Mouse (Mus musculus) C2C12 (cell line): Measurements from ENCODE around the gene Cd24a. TPM values are rescaled to one million over a fixed set of nuclear protein-coding genes. Genes with fewer than 3 reads are reported as not detected.

Experiments
- H3K27me3 ChIP-seq: one replicate; pipeline ENCODE4 v1.6.1; 2011; ENCODE audit not compliant: control insufficient read depth, insufficient read depth, insufficient read length
- H3K36me3 ChIP-seq: one replicate; pipeline ENCODE4 v1.6.1; 2011; ENCODE audit not compliant: control insufficient read depth, insufficient read depth
- H3K4me3 ChIP-seq: one replicate; pipeline ENCODE4 v1.5.1; 2011; ENCODE audit warnings: mild to moderate bottlenecking, control low read depth; ENCODE audit not compliant: poor library complexity, insufficient read depth, severe bottlenecking
- H3K79me2 ChIP-seq: one replicate; pipeline ENCODE4 v1.6.1; 2011; ENCODE audit not compliant: control insufficient read depth, insufficient read depth
- H3K79me3 ChIP-seq: one replicate; pipeline ENCODE4 v1.6.1; 2011; ENCODE audit warnings: low read depth, control low read depth
- H3ac ChIP-seq: one replicate; pipeline ENCODE3; 2011; ENCODE audit warnings: low read depth; ENCODE audit not compliant: control insufficient read depth, insufficient read length
- CEBPB ChIP-seq: IDR thresholded peaks from one replicate; pipeline ENCODE4 v1.6.1; 2011; ENCODE audit warnings: low read depth, mild to moderate bottlenecking, control low read depth, moderate library complexity
- CTCF ChIP-seq: IDR thresholded peaks from one replicate; pipeline ENCODE4 v1.5.1; 2011; ENCODE audit not compliant: control insufficient read depth, insufficient read depth, insufficient read length
- FOSL1 ChIP-seq: IDR thresholded peaks from one replicate; pipeline ENCODE4 v1.8.0; 2011; ENCODE audit warnings: mild to moderate bottlenecking, low read length; ENCODE audit not compliant: poor library complexity, insufficient read depth, severe bottlenecking
- MAX ChIP-seq: IDR thresholded peaks from one replicate; pipeline ENCODE4 v1.6.1; 2011; ENCODE audit warnings: mild to moderate bottlenecking, control low read depth
- MYOD1 ChIP-seq: IDR thresholded peaks from one replicate; pipeline ENCODE4 v1.6.1; 2011; ENCODE audit warnings: low read depth; ENCODE audit not compliant: control insufficient read depth, insufficient read length
- MYOG ChIP-seq: IDR thresholded peaks from one replicate; pipeline ENCODE4 v1.6.1; 2011; ENCODE audit not compliant: control insufficient read depth, insufficient read length; ENCODE audit errors: extremely low read depth
- USF1 ChIP-seq: IDR thresholded peaks from one replicate; pipeline ENCODE4 v1.6.1; 2011; ENCODE audit warnings: low read depth, mild to moderate bottlenecking, control low read depth, moderate library complexity
- polyA plus RNA-seq: library from polyadenylated mRNA; unstranded; fragments of >200 nt; fragmentation: generic; extraction: Trizol; gene quantifications from one replicate; pipeline ENCODE4 v1.2.1, GENCODE M21; 2012; ENCODE audit warnings: missing spikeins

Gene Cd24a
- polyA plus RNA-seq, 1 experiment, result 83.6 TPM

- Histone ChIP-seq H3K79me3 (no peaks in the 10 kb centered on the region), H3ac (no peak overlapping the region), H3K4me3 (no peak overlapping the region), H3K36me3 (no peaks in the 10 kb centered on the region), H3K79me2 (no peaks in the 10 kb centered on the region), H3K27me3 (no peaks in the 10 kb centered on the region)
- no peak for TF ChIP-seq MYOG
- no peak for TF ChIP-seq CEBPB
- no peak for TF ChIP-seq MAX
- no peak for TF ChIP-seq FOSL1
- TF ChIP-seq USF1, result no peak
- no peak for TF ChIP-seq CTCF
- TF ChIP-seq MYOD1, result no peak
Observed at GRCm38 (mm10) chr10:43588470-43589177, 10.5 kb downstream of the Cd24a start.

GRCm38 (mm10) chr10:43591477-43591876, 13.4 kb downstream of the Cd24a start:
- no peak for TF ChIP-seq CTCF
- TF ChIP-seq FOSL1, result no peak
- no peak for TF ChIP-seq USF1
- TF ChIP-seq MYOD1, result no peak
- no peak for TF ChIP-seq MAX
- no peak for TF ChIP-seq MYOG
- TF ChIP-seq CEBPB, result no peak
- H3ac ChIP-seq, result no peak overlapping the region
- no peaks in the 10 kb centered on the region for H3K27me3 ChIP-seq
- no peak overlapping the region for H3K4me3 ChIP-seq
- no peaks in the 10 kb centered on the region for H3K79me3 ChIP-seq
- no peaks in the 10 kb centered on the region for H3K36me3 ChIP-seq
- H3K79me2 ChIP-seq, result no peaks in the 10 kb centered on the region

- TF ChIP-seq MYOG (no peak), FOSL1 (no peak), USF1 (no peak), CEBPB (no peak), MYOD1 (no peak), MAX (no peak), CTCF (no peak)
- Histone ChIP-seq H3K4me3 (no peak overlapping the region), H3K79me2 (no peaks in the 10 kb centered on the region), H3K79me3 (no peaks in the 10 kb centered on the region), H3K36me3 (no peaks in the 10 kb centered on the region), H3ac (no peak overlapping the region), H3K27me3 (no peaks in the 10 kb centered on the region)
Observed at GRCm38 (mm10) chr10:43593182-43593581, 15.1 kb downstream of the Cd24a start.

- Histone ChIP-seq H3K27me3 (no peaks in the 10 kb centered on the region), H3K4me3 (no peak overlapping the region), H3K36me3 (no peaks in the 10 kb centered on the region), H3K79me3 (no peaks in the 10 kb centered on the region), H3ac (no peak overlapping the region), H3K79me2 (no peaks in the 10 kb centered on the region)
- TF ChIP-seq MYOD1 (no peak), FOSL1 (no peak), USF1 (no peak), MAX (no peak), CTCF (no peak), CEBPB (no peak), MYOG (no peak)
Observed at GRCm38 (mm10) chr10:43594187-43594586, 16.1 kb downstream of the Cd24a start.

- Histone ChIP-seq H3ac (no peak overlapping the region), H3K4me3 (no peak overlapping the region), H3K27me3 (no peaks in the 10 kb centered on the region), H3K36me3 (no peaks in the 10 kb centered on the region), H3K79me2 (no peaks in the 10 kb centered on the region), H3K79me3 (no peaks in the 10 kb centered on the region)
- TF ChIP-seq FOSL1 (no peak), CEBPB (no peak), MYOG (no peak), USF1 (no peak), MAX (no peak), CTCF (no peak), MYOD1 (no peak)
Observed at GRCm38 (mm10) chr10:43594894-43595293, 16.8 kb downstream of the Cd24a start.
